Mouse (Mus musculus) bone marrow macrophage, adult 2 months (primary cell): ENCODE data around the gene Mapkap1. TPM values are rescaled to one million over a fixed set of nuclear protein-coding genes. Genes with fewer than 3 reads are reported as not detected.
"Not testable (repeated sequence)": the region's sequence is repeated elsewhere in the genome, so short reads cannot be mapped to it uniquely, and the experiment has no call there.

ENCODE experiments used
- H3K27ac ChIP-seq: 2 replicates; pipeline ENCODE4 v1.5.1; 2012; ENCODE audit warnings: low read depth, low read length; ENCODE audit not compliant: insufficient read depth
- H3K4me1 ChIP-seq: 2 replicates; pipeline ENCODE4 v1.6.1; 2012; ENCODE audit warnings: low read length; ENCODE audit not compliant: control insufficient read depth, insufficient read depth
- H3K4me3 ChIP-seq: 2 replicates; pipeline ENCODE4 v1.5.1; 2012; ENCODE audit warnings: mild to moderate bottlenecking, low read length, moderate library complexity; ENCODE audit not compliant: insufficient read depth
- CTCF ChIP-seq: IDR thresholded peaks from 2 replicates; pipeline ENCODE4 v1.5.1; 2012; ENCODE audit warnings: low read depth, mild to moderate bottlenecking, low read length, moderate library complexity
- POLR2A ChIP-seq: IDR thresholded peaks from 2 replicates; pipeline ENCODE4 v1.6.1; 2012; ENCODE audit warnings: mild to moderate bottlenecking, low read depth, low read length, borderline replicate concordance
- polyA plus RNA-seq: library from polyadenylated mRNA; stranded (reverse); fragments of >200 nt; gene quantifications from 2 replicates; pipeline ENCODE4 v1.2.4, GENCODE M21; 2012; ENCODE audit not compliant: missing spikeins, insufficient read depth, insufficient read length

The Mapkap1 gene
- polyA plus RNA-seq, 1 experiment, result 40.0 TPM

DNA sequence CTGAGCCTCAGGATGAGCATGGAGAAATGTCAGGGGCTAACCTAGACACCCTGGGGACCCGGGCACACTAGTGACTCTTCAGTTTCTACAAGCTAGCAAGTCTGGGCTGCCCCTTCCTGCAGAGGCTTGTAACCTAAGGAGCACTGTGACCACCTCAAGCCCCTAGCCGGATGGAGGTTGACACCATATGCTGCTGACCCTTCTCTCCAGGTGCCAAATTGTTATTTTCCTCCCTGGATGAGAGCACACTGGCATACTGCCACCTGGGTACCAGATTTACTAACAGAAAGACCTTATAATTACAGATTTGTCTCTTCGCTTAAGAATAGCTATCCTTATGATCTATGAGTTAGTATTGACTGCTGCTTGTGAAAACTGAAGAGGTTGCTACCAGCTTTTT is 76.0 kb downstream of the Mapkap1 start:
- TF ChIP-seq CTCF, result no peak
- no peak for TF ChIP-seq POLR2A
- Histone ChIP-seq H3K27ac (no peak overlapping the region), H3K4me3 (no peak overlapping the region), H3K4me1 (peaks cover 2% of the 10 kb centered on the region; the same call in 1 of the 2 replicates)

DNA sequence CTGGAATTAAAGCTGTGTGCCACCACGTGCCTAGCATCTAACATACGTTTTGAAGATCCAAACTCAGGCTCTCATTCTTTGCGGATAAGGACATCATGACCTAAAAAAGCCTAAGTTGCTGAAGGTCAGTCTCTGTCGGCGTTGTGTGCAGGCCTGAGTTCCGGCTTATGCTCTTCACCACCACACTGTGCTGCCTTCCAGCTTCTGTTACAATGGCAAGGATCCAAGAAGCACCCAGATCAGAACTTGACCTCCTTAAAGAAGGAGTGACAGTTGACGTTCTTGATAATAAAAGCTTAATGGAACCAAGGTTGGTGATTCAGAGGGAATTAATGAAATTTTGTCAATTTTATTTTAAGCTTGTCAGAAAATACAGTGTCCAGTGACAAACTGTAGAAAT is 80.7 kb downstream of the Mapkap1 start:
- 0 out of 2 replicates have a peak, but pooled peaks cover 2% of the 10 kb centered on the region for H3K4me1 ChIP-seq
- no peak overlapping the region for H3K27ac ChIP-seq
- H3K4me3 ChIP-seq, result no peak overlapping the region
- TF ChIP-seq CTCF (no peak), POLR2A (no peak)

GRCm38 (mm10) chr2:34503975-34504730 is 97.6 kb downstream of the Mapkap1 start:
- Histone ChIP-seq H3K4me1 (no peaks in the 10 kb centered on the region), H3K27ac (no peak overlapping the region), H3K4me3 (no peak overlapping the region)
- TF ChIP-seq CTCF (no peak), POLR2A (no peak)

DNA sequence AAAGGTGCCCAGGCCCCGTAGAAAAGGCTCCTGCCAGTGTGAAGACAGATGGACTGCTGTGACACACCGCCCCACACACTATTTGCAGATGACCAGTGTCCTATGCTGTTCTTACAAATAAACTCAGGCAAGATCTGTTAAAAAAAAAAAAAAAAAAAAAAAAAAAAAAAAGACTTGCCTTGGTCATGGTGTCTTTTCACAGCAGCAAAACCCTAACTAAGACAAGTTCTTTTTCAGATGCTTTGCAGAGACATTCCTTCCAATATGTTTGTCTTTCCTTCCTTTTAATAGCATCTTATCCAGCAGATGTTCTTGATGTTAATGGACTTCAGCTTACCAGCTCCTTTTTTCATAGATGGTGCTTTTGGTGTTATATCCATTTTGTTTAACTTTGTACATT is 99.6 kb downstream of the Mapkap1 start:
- H3K27ac ChIP-seq, H3K4me1 ChIP-seq, H3K4me3 ChIP-seq: not testable (repeated sequence)

- H3K4me1 ChIP-seq, result no peaks in the 10 kb centered on the region
- TF ChIP-seq CTCF (no peak), POLR2A (no peak)
- no peak overlapping the region for H3K4me3 ChIP-seq
Observed at GRCm38 (mm10) chr2:34509856-34510255, 103.3 kb downstream of the Mapkap1 start.

DNA sequence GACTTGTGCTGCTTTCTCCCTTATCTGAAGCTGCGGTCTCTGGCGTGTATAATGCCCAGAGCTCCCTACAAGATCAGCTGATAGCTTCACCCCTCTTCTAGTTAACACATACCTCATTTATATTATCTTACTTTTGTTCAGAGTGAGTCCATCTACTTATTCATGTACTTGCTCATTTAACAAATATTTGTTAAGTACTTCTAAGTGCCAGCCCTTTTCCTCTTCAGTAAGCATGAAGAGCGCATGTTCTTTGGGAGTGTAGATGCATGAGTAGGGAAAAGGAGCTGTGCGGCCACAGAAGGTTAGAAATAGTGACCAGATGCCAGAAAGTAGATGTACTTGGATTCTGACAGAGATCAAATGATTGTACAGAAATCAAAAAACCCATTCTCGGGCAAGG is 108.7 kb downstream of the Mapkap1 start:
- TF ChIP-seq CTCF (no peak), POLR2A (no peak)
- Histone ChIP-seq H3K27ac (no peak overlapping the region), H3K4me1 (no peaks in the 10 kb centered on the region), H3K4me3 (no peak overlapping the region)

More at GRCm38 (mm10) chr2:34509856-34510255, 103.3 kb downstream of the Mapkap1 start:
- H3K27ac ChIP-seq, result no peak overlapping the region

GRCm38 (mm10) chr2:34518083-34518482 is 111.5 kb downstream of the Mapkap1 start:
- H3K4me1 ChIP-seq, result no peaks in the 10 kb centered on the region
- TF ChIP-seq CTCF, result no peak
- TF ChIP-seq POLR2A, result no peak
- no peak overlapping the region for H3K4me3 ChIP-seq
- H3K27ac ChIP-seq, result no peak overlapping the region

DNA sequence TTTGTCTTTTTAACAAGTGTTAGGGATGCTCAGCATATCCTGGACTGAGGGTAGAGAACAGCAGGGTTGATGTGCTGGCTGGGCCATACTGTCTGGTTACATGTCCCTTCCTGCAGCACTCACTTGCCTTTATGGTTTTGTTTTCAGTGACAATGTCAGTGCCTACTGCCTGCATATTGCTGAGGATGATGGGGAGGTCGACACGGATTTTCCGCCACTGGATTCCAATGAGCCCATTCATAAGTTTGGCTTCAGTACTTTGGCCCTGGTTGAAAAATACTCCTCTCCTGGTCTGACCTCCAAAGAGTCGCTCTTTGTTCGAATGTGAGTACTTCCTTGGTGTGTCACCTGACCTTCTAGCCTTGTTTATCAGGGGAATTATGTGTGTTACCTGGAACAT is 112.0 kb downstream of the Mapkap1 start:
- no peaks in the 10 kb centered on the region for H3K4me1 ChIP-seq
- H3K27ac ChIP-seq, result no peak overlapping the region
- no peak for TF ChIP-seq POLR2A
- no peak for TF ChIP-seq CTCF
- no peak overlapping the region for H3K4me3 ChIP-seq

- TF ChIP-seq CTCF (peak; percentile 49), POLR2A (no peak)
- H3K27ac ChIP-seq, result no peak overlapping the region
- no peaks in the 10 kb centered on the region for H3K4me1 ChIP-seq
- H3K4me3 ChIP-seq, result no peak overlapping the region
Observed at GRCm38 (mm10) chr2:34519525-34519924, 113.0 kb downstream of the Mapkap1 start.

GRCm38 (mm10) chr2:34521384-34521783 is 114.8 kb downstream of the Mapkap1 start:
- no peak for TF ChIP-seq CTCF
- TF ChIP-seq POLR2A, result no peak
- Histone ChIP-seq H3K4me1 (no peaks in the 10 kb centered on the region), H3K27ac (no peak overlapping the region), H3K4me3 (no peak overlapping the region)
